Mouse (Mus musculus) olfactory bulb, adult 2 months (tissue): ENCODE results near the gene Nlrp3. TPM values are rescaled to one million over a fixed set of nuclear protein-coding genes. Genes with fewer than 3 reads are reported as not detected.

Source experiments
- H3K27ac ChIP-seq: fragments of 200-500 bp; 2 replicates; pipeline ENCODE4 v1.5.1; 2012; ENCODE audit warnings: low read depth, low read length; ENCODE audit not compliant: insufficient read depth
- H3K4me1 ChIP-seq: fragments of 200-500 bp; 2 replicates; pipeline ENCODE4 v1.6.1; 2012; ENCODE audit warnings: low read length; ENCODE audit not compliant: control insufficient read depth, insufficient read depth
- H3K4me3 ChIP-seq: fragments of 200-500 bp; 2 replicates; pipeline ENCODE4 v1.5.1; 2012; ENCODE audit warnings: mild to moderate bottlenecking, low read depth, low read length, moderate library complexity; ENCODE audit not compliant: insufficient read depth
- CTCF ChIP-seq: fragments of 200-500 bp; IDR thresholded peaks from 2 replicates; pipeline ENCODE4 v1.5.1; 2012; ENCODE audit warnings: low read depth, mild to moderate bottlenecking, low read length, moderate library complexity; ENCODE audit not compliant: insufficient read depth
- POLR2A ChIP-seq: fragments of 200-500 bp; IDR thresholded peaks from 2 replicates; pipeline ENCODE4 v1.6.1; 2012; ENCODE audit warnings: mild to moderate bottlenecking, low read depth, low read length, moderate library complexity; ENCODE audit not compliant: insufficient read depth
- WGBS: fragments of 180-500 bp; shearing (Covaris S2); methylation state at CpG from one replicate; pipeline ENCODE4 v1.1.7; 2018; 5-methylcytosine and 5-hydroxymethylcytosine counted together
- polyA plus RNA-seq: library from polyadenylated mRNA; stranded (reverse); fragments of >200 nt; gene quantifications from 2 replicates; pipeline ENCODE4 v1.2.4, GENCODE M21; 2012; ENCODE audit warnings: low replicate concordance; ENCODE audit not compliant: missing spikeins, insufficient read depth, insufficient read length

The Nlrp3 gene
- polyA plus RNA-seq, result not detected in 2 replicates

GRCm38 (mm10) chr11:59541324-59541723, at the start of gene Nlrp3:
TSS of gene Nlrp3 (plus strand) at chr11:59541568.
- Histone ChIP-seq H3K4me3 (no peak within 1 kb of the TSS), H3K4me1 (peaks cover 5% of the 10 kb centered on the region), H3K27ac (no peak within 1 kb of the TSS)
- TF ChIP-seq POLR2A (no peak), CTCF (no peak)
- WGBS, result 59% methylated on average over 3 of the region's 3 CpGs

- TF ChIP-seq POLR2A (no peak), CTCF (no peak)
- Histone ChIP-seq H3K4me3 (no peak overlapping the region), H3K27ac (no peak overlapping the region), H3K4me1 (no peaks in the 10 kb centered on the region)
- 51% methylated on average over 6 of the region's 6 CpGs for WGBS
These were observed 44.6 kb upstream of the Nlrp3 start for GRCm38 (mm10) chr11:59496672-59497310.

- H3K4me3 ChIP-seq, result no peak overlapping the region
- TF ChIP-seq POLR2A (no peak), CTCF (no peak)
- H3K4me1 ChIP-seq, result no peaks in the 10 kb centered on the region
- WGBS, result 92% methylated on average over 7 of the region's 7 CpGs
- no peak overlapping the region for H3K27ac ChIP-seq
These were observed 43.6 kb upstream of the Nlrp3 start for GRCm38 (mm10) chr11:59497747-59498146.

GRCm38 (mm10) chr11:59501978-59502700, 39.2 kb upstream of the Nlrp3 start:
- H3K27ac ChIP-seq, result no peak overlapping the region
- H3K4me3 ChIP-seq, result no peak overlapping the region
- 94% methylated on average over 5 of the region's 5 CpGs for WGBS
- TF ChIP-seq CTCF (no peak), POLR2A (no peak)
- H3K4me1 ChIP-seq, result peaks cover 7% of the 10 kb centered on the region

- WGBS, result 2% methylated on average over 21 of the region's 21 CpGs
- no peak for TF ChIP-seq CTCF
- TF ChIP-seq POLR2A, result no peak; the same call in 1 of the 2 replicates
- peak overlapping the region; percentile 65 for H3K4me3 ChIP-seq
- H3K4me1 ChIP-seq, result peaks cover 7% of the 10 kb centered on the region
- 0 out of 2 replicates have a peak overlapping the region, but pooled peaks have one; percentile 56 for H3K27ac ChIP-seq
These were observed 36.0 kb upstream of the Nlrp3 start for GRCm38 (mm10) chr11:59505351-59505838.

- TF ChIP-seq CTCF, result no peak
- WGBS, result under 1% methylated on average over 71 of the region's 71 CpGs
- Histone ChIP-seq H3K4me3 (peak overlapping the region; percentile 65), H3K27ac (peak overlapping the region; percentile 56), H3K4me1 (peaks cover 7% of the 10 kb centered on the region)
These were observed 35.3 kb upstream of the Nlrp3 start for GRCm38 (mm10) chr11:59505839-59506712.

- TF ChIP-seq POLR2A (no peak), CTCF (no peak)
- 2% methylated on average over 14 of the region's 14 CpGs for WGBS
These were observed 34.7 kb upstream of the Nlrp3 start for GRCm38 (mm10) chr11:59506713-59507074.

GRCm38 (mm10) chr11:59511558-59511957, 29.8 kb upstream of the Nlrp3 start:
- no peak overlapping the region for H3K4me3 ChIP-seq
- no peak overlapping the region for H3K27ac ChIP-seq
- WGBS, result 82% methylated on average over 1 of the region's 1 CpGs
- no peaks in the 10 kb centered on the region for H3K4me1 ChIP-seq
- TF ChIP-seq POLR2A (no peak), CTCF (no peak)

More at GRCm38 (mm10) chr11:59506713-59507074, 34.7 kb upstream of the Nlrp3 start:
- Histone ChIP-seq H3K4me1 (peaks cover 7% of the 10 kb centered on the region), H3K27ac (0 out of 2 replicates have a peak overlapping the region, but pooled peaks have one; percentile 27), H3K4me3 (peak overlapping the region; percentile 65)
